Mouse (Mus musculus) stomach, embryonic 15.5 days (tissue): Measurements from ENCODE around the gene Sdc3. TPM values are rescaled to one million over a fixed set of nuclear protein-coding genes. Genes with fewer than 3 reads are reported as not detected.
A peak's percentile ranks its signal among the peaks of the same experiment; 100 is the strongest.

Experiments used
- ATAC-seq: fragments of 200-750 bp; cut with Nextera tagmentation; 2 replicates; pipeline ENCODE4 v1.8.0; 2017; ENCODE audit warnings: low read depth, moderate number of reproducible peaks, moderate TSS enrichment; ENCODE audit not compliant: insufficient read depth, low FRiP score
- H3K27ac ChIP-seq: fragments of 300-500 bp; sonication (generic); 2 replicates; pipeline ENCODE4 v1.5.1; 2015; ENCODE audit warnings: mild to moderate bottlenecking, inconsistent platforms
- H3K27me3 ChIP-seq: fragments of 300-500 bp; sonication (generic); replicated peaks from 2 replicates; pipeline ENCODE4 v1.6.1; 2015; ENCODE audit warnings: inconsistent platforms
- H3K36me3 ChIP-seq: fragments of 300-500 bp; sonication (generic); 2 replicates; pipeline ENCODE4 v1.6.1; 2015; ENCODE audit warnings: inconsistent platforms
- H3K4me1 ChIP-seq: fragments of 300-500 bp; sonication (generic); 2 replicates; pipeline ENCODE4 v1.6.1; 2015; ENCODE audit warnings: inconsistent platforms
- H3K4me2 ChIP-seq: fragments of 300-500 bp; sonication (generic); 2 replicates; pipeline ENCODE4 v1.6.1; 2015; ENCODE audit warnings: mild to moderate bottlenecking, inconsistent platforms
- H3K4me3 ChIP-seq: fragments of 300-500 bp; sonication (generic); replicated peaks from 2 replicates; pipeline ENCODE4 v1.5.1; 2015; ENCODE audit warnings: inconsistent platforms
- H3K9ac ChIP-seq: fragments of 300-500 bp; sonication (generic); 2 replicates; pipeline ENCODE4 v1.6.1; 2015; ENCODE audit warnings: inconsistent platforms
- H3K9me3 ChIP-seq: fragments of 300-500 bp; sonication (generic); 2 replicates; pipeline ENCODE4 v1.6.1; 2016; ENCODE audit warnings: inconsistent platforms
- WGBS: fragments of 180-500 bp; shearing (Covaris S2); methylation state at CpG from one replicate; pipeline ENCODE4 v1.1.7; 2015; 5-methylcytosine and 5-hydroxymethylcytosine counted together
- polyA plus RNA-seq: library from polyadenylated mRNA; unstranded; fragments of >200 nt; fragmentation: Nextera tagmentation; extraction: Ambion mirVana; gene quantifications from 2 replicates; pipeline ENCODE4 v1.2.1, GENCODE M21; 2015

Sdc3 gene
- polyA plus RNA-seq, result 24.4 and 26.3 TPM in 2 replicates

DNA sequence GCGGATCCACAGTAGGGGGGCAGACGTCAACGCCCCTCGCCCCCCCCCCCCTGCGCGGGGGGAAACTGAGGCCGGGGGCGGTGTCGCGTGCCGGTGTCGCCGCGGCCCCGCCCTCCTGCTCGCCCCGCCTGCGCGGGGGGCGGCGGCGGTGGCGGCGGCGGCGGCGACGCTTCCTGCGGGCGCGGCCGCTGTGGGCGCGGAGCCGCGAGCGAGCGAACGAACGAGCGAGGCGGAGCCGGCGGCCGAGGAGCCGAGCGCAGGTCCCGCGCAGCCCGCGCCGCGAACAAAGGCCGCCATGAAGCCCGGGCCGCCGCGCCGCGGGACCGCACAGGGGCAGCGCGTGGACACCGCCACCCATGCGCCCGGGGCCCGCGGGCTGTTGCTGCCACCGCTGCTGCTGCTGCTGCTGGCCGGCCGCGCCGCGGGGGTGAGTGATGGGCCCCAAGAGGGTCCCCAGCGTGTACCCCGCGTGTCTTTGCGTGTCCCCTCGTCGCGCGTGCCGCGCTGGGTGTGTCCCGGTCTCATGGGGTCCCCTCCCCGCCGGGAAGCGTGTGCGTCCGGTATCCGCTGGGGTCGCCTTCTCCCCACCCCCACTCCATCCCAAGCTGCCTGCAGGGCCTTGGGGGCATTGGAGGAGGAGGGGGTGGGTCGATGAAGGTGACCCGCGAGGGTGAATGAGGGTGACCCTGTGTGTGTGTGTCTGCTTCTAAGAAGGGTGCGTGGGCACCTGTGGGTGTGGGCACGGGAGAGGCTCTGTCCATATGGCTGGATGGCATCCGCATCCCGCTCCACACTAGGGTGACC, at the start of gene Sdc3:
Gene Sdc3, plus strand, starts transcription at position 162 of the 804 bp plus-strand sequence.
- peak within 1 kb of the TSS; percentile 51 for H3K27ac ChIP-seq
- peak within 1 kb of the TSS; percentile 98 for H3K4me2 ChIP-seq
- H3K9me3 ChIP-seq, result no peaks in the 10 kb centered on the region
- 0 out of 2 replicates have a peak, but pooled peaks cover 5% of the 10 kb centered on the region for H3K27me3 ChIP-seq
- no peaks in the 10 kb centered on the region for H3K36me3 ChIP-seq
- WGBS, result 2% methylated on average over 74 of the region's 99 CpGs
- peaks cover 29% of the 10 kb centered on the region for H3K4me1 ChIP-seq
- 0 out of 2 replicates have a peak, but pooled peaks have one; percentile 20 for ATAC-seq
- peak within 1 kb of the TSS; percentile 82 for H3K9ac ChIP-seq
- H3K4me3 ChIP-seq, result peak within 1 kb of the TSS; percentile 79

DNA sequence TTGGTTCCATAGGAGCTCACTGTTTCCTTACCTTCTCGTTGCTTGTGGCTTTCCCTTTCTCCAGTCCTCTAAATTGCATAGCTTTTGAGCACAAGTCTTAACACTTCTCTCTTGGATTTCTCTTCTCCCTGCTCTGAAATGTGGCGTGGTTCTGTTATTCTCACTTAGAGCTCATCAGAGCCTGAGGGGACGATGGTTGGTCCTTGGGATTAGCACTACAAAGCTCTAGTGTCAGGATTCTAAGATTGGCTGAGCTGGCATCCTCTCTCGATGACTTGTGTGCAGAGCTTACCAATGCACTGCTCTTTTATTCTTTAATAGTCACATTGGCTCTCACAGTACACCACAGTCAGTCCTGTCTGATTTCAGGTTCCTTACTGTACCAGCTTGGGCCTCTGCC, 48.3 kb upstream of the Sdc3 start:
- H3K27me3 ChIP-seq, result no peaks in the 10 kb centered on the region
- no peak for ATAC-seq
- H3K4me1 ChIP-seq, result peaks cover 2% of the 10 kb centered on the region; the same call in 1 of the 2 replicates
- H3K27ac ChIP-seq, result no peak overlapping the region
- 85% methylated on average over 4 of the region's 4 CpGs for WGBS
- H3K36me3 ChIP-seq, result peaks cover 56% of the 10 kb centered on the region
- H3K9me3 ChIP-seq, result no peaks in the 10 kb centered on the region
- no peak overlapping the region for H3K4me3 ChIP-seq
- no peak overlapping the region for H3K9ac ChIP-seq
- H3K4me2 ChIP-seq, result no peak overlapping the region

DNA sequence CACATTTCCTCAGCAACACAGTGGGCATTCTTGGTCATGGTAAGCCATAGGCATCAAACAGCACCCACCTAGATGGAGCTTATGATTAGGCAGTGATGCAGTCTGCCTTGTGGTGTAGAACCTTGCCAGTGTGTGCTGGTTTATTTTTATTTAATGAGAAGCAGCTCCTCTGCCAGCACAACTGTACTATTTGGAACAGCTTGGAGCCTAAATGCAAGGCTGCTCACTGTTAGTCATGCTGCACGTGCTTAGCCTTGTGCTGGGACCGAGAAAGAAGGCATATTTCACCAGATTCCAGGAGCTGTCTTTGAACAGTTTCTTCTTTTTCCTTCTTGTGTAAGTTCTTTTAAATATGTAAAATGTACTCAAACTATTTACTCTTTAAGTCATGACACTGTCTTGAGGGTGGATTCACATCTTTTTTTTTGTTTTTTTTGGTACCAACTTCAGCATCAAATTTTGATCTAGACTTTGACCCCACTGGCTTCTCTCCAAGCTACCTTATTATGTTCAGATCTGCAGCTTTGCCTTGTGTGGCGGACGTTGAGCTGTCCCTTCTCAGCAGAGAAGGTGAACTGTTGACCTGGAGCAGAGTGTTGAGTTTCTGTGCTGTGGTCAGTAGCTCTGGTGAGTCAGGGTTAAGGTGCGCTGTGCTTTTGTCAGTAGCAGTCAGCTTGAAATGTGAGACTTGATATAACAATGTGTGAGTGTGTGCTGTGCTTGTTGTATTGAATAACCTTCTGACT, 46.6 kb upstream of the Sdc3 start:
- Histone ChIP-seq H3K27me3 (no peaks in the 10 kb centered on the region), H3K36me3 (peaks cover 64% of the 10 kb centered on the region)

DNA sequence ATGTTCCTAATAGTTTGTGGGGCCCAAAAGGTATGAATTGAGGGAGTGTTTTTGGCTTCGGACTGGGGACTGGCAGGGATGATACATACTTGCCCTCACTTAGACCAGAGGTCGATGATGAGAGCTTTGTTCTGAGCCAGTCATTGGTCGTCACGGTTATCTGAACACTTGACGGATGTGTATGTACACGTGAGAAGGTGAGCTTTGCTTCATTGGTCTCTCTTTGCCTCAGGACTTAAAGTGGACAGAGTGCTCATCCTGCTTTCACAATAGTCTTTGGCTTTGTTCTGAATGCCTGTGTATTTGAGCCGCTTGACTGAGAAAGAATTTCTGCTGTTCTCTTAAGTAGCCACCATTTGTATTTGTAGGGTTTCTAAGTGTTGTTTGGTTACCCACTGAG, 42.8 kb upstream of the Sdc3 start:
- H3K27ac ChIP-seq, result no peak overlapping the region
- H3K27me3 ChIP-seq, result no peaks in the 10 kb centered on the region
- no peak overlapping the region for H3K4me3 ChIP-seq
- peaks cover 2% of the 10 kb centered on the region; the same call in 1 of the 2 replicates for H3K4me1 ChIP-seq
- H3K9ac ChIP-seq, result no peak overlapping the region
- H3K9me3 ChIP-seq, result no peaks in the 10 kb centered on the region
- H3K4me2 ChIP-seq, result no peak overlapping the region
- peaks cover 75% of the 10 kb centered on the region for H3K36me3 ChIP-seq
- WGBS, result 70% methylated on average over 7 of the region's 7 CpGs
- no peak for ATAC-seq

More for the DNA sequence above, 46.6 kb upstream of the Sdc3 start:
- Histone ChIP-seq H3K4me1 (peaks cover 2% of the 10 kb centered on the region; the same call in 1 of the 2 replicates), H3K9ac (no peak overlapping the region), H3K4me2 (no peak overlapping the region), H3K9me3 (no peaks in the 10 kb centered on the region), H3K4me3 (no peak overlapping the region), H3K27ac (no peak overlapping the region)
- ATAC-seq, result no peak
- 72% methylated on average over 5 of the region's 5 CpGs for WGBS

DNA sequence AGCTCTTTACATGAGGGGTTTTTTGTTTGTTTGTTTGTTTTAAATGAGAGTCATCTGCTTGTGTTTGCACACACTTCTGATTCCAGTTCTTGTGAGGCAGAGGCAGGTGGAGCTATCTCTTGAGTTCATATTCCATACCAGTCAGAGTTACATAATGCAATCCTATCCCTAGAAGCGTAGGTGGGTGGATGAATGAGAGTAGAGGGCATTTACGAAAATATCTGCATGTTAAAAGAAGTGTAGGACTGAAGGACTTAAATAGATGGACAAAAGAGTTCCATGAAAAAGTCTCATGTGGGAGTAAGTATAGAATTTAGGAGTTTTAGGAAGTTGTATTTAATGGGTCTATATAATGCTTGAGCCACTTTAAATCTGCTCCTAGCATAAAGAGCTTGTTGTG, 40.4 kb upstream of the Sdc3 start:
- no peak overlapping the region for H3K9ac ChIP-seq
- no peak overlapping the region for H3K4me2 ChIP-seq
- 93% methylated on average over 2 of the region's 2 CpGs for WGBS
- H3K27me3 ChIP-seq, result no peaks in the 10 kb centered on the region
- no peaks in the 10 kb centered on the region for H3K9me3 ChIP-seq
- H3K36me3 ChIP-seq, result peaks cover 61% of the 10 kb centered on the region
- no peak overlapping the region for H3K4me3 ChIP-seq
- ATAC-seq, result no peak
- no peaks in the 10 kb centered on the region for H3K4me1 ChIP-seq
- H3K27ac ChIP-seq, result no peak overlapping the region

DNA sequence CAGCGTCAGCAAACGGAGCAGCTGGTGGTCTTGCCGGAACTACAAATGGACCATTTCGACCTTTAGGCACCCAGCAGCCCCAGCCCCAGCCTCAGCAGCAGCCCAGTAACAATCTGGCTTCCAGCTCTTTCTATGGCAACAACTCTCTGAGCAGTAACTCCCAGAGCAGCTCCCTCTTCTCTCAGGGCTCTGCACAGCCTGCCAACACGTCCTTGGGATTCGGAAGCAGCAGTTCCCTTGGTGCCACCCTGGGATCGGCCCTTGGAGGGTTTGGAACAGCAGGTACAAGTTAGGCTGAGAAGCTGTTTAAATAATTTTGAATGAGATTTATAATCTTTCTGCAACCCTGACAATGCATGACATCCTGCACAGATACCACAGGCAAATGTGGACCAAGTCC, 39.7 kb upstream of the Sdc3 start:
- peaks cover 55% of the 10 kb centered on the region for H3K36me3 ChIP-seq
- no peaks in the 10 kb centered on the region for H3K4me1 ChIP-seq
- no peak overlapping the region for H3K9ac ChIP-seq
- no peak overlapping the region for H3K27ac ChIP-seq
- WGBS, result 77% methylated on average over 7 of the region's 7 CpGs
- no peaks in the 10 kb centered on the region for H3K9me3 ChIP-seq
- H3K27me3 ChIP-seq, result no peaks in the 10 kb centered on the region
- ATAC-seq, result no peak
- H3K4me3 ChIP-seq, result no peak overlapping the region
- H3K4me2 ChIP-seq, result no peak overlapping the region

DNA sequence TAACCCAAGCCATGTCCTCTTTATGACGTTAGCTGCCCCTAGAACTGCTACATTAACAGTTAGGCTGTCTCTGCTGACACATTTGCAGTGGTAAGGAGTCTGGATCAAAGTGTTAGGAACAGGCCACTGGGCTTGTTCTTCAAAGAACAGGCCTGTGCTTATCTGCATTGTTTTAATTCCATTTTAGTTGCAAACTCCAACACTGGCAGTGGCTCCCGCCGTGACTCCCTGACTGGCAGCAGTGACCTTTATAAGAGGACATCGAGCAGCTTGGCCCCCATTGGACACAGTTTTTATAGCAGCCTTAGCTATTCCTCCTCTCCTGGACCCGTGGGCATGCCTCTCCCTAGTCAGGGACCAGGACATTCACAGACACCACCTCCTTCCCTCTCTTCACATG, 38.6 kb upstream of the Sdc3 start:
- Histone ChIP-seq H3K27ac (no peak overlapping the region), H3K4me1 (no peaks in the 10 kb centered on the region), H3K4me2 (no peak overlapping the region), H3K27me3 (no peaks in the 10 kb centered on the region), H3K36me3 (peaks cover 50% of the 10 kb centered on the region), H3K9ac (no peak overlapping the region), H3K4me3 (no peak overlapping the region), H3K9me3 (no peaks in the 10 kb centered on the region)
- 72% methylated on average over 5 of the region's 5 CpGs for WGBS
- no peak for ATAC-seq

DNA sequence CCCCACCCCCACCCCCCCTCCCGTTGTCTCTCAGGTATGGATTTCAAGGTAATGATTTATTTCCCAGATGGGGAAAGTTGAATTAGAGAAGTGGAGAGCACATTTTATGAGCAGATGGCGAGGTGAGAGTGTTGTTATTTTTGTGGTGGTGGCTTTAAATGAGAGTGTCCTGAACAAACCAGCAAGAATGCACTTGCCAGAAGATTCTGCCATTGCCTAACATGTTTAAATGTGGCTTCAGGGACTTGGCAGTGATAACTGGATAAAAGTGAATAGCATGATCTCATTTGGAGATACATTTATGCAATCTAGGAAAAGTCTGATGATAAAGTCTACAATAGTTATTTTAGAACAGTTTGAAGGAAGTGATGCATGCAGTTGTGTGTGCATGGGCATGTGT, 37.6 kb upstream of the Sdc3 start:
- no peak overlapping the region for H3K9ac ChIP-seq
- 53% methylated on average over 2 of the region's 2 CpGs for WGBS
- H3K27me3 ChIP-seq, result no peaks in the 10 kb centered on the region
- H3K27ac ChIP-seq, result no peak overlapping the region
- no peak overlapping the region for H3K4me2 ChIP-seq
- H3K4me3 ChIP-seq, result no peak overlapping the region
- H3K4me1 ChIP-seq, result no peaks in the 10 kb centered on the region
- peaks cover 52% of the 10 kb centered on the region for H3K36me3 ChIP-seq
- no peaks in the 10 kb centered on the region for H3K9me3 ChIP-seq
- no peak for ATAC-seq

DNA sequence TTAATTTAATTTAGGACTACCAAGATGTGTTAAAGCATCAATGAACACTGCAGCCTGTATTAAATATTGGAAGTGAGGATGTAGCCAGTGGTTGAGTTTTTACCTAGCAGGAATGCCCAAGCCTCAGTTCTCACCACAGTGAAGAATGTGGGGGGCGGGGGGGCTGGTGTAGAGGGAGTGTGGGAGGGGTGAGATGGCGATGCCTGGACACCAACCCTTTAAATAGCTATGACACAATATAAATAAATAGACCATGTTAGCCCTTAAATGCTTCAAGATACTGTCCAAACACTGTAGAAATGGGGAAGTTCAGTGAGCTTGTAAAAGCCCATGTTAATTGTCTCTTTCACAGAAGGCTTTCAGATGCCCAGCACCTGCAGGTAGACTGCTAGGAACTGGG, 32.5 kb upstream of the Sdc3 start:
- Histone ChIP-seq H3K36me3 (peaks cover 49% of the 10 kb centered on the region), H3K4me2 (no peak overlapping the region), H3K4me3 (no peak overlapping the region), H3K27ac (no peak overlapping the region), H3K9ac (no peak overlapping the region), H3K27me3 (no peaks in the 10 kb centered on the region), H3K4me1 (no peaks in the 10 kb centered on the region), H3K9me3 (no peaks in the 10 kb centered on the region)
- no peak for ATAC-seq
- WGBS, result 73% methylated on average over 2 of the region's 2 CpGs

DNA sequence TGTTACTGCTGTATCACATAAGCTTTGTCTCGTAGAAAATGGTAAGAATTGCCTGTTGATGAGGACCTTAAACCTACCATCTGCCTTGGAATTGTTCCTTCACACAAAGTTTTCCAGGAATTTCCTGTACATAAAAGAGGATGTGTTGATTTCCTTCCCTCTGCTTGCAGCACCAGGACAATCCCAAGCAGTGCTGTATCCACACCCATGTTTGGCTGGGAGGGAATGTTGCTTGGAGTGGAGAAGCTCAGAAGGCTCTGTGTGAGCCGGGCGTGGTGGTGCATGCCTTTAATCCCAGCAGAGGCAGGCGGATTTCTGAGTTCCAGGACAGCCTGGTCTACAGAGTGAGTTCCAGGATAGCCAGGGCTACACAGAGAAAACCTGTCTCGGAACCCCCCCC, 30.5 kb upstream of the Sdc3 start:
- no peaks in the 10 kb centered on the region for H3K27me3 ChIP-seq
- H3K36me3 ChIP-seq, result peaks cover 63% of the 10 kb centered on the region
- no peak overlapping the region for H3K4me2 ChIP-seq
- H3K9me3 ChIP-seq, result no peaks in the 10 kb centered on the region
- H3K27ac ChIP-seq, result no peak overlapping the region
- WGBS, result 86% methylated on average over 5 of the region's 5 CpGs
- H3K4me1 ChIP-seq, result no peaks in the 10 kb centered on the region
- no peak overlapping the region for H3K4me3 ChIP-seq
- ATAC-seq, result no peak
- H3K9ac ChIP-seq, result no peak overlapping the region

DNA sequence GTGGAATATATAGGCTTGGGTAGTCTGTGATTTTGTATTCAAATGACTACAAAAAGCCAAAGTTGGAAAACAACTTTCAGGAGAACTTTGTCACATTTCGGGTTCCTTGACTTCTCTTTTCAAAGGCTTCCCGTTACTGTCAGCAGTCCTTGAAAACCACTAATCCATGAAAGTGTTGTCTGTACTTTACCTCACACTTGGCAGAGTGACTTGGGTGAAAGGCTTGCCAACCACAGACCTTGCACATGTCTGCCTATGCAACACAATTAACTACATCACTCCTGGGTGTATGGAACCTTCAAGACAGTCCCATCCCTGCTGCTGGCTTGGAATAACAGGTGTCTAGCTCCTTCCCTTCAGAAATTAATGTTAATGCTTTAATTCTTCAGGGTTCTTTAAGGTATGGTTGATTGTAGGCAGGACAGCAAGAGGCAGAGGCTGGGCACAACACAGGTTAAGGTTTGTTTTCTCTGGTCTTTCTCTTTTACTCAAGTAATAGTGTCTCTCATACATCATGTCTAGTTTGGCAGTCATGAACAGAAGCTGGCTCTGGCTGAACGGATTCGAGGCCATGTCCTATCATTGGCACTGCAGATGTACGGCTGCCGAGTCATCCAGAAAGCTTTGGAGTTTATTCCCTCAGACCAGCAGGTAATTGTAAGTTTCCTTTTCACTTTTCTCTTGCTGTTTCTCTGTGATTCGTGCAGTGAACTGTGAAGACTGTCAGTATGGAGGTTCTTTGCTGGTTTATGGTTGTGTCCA, 26.8 kb upstream of the Sdc3 start:
- Histone ChIP-seq H3K4me1 (no peaks in the 10 kb centered on the region), H3K27ac (no peak overlapping the region), H3K36me3 (peaks cover 60% of the 10 kb centered on the region)

More for the DNA sequence above, 26.8 kb upstream of the Sdc3 start:
- Histone ChIP-seq H3K4me2 (no peak overlapping the region), H3K9me3 (no peaks in the 10 kb centered on the region), H3K4me3 (no peak overlapping the region), H3K9ac (no peak overlapping the region), H3K27me3 (no peaks in the 10 kb centered on the region)
- WGBS, result 89% methylated on average over 7 of the region's 7 CpGs
- no peak for ATAC-seq
